Mouse (Mus musculus) MEL (cell line): ENCODE results near the gene Med11. TPM values are rescaled to one million over a fixed set of nuclear protein-coding genes. Genes with fewer than 3 reads are reported as not detected.

ENCODE experiments used
- DNase-seq: peaks from one replicate; pipeline ENCODE4 v3.0.0; 2011; ENCODE audit warnings: low read depth, low spot score
- H3K27ac ChIP-seq: 2 replicates; pipeline ENCODE4 v1.5.1; 2012; ENCODE audit warnings: low read depth, mild to moderate bottlenecking, control low read depth, low read length, moderate library complexity; ENCODE audit not compliant: control insufficient read depth
- H3K27me3 ChIP-seq, 2 experiments: fragments of 150-350 bp in 1 of 2; sonication (generic) in 1 of 2; 2 replicates each; pipeline ENCODE4 v1.6.1; 2012; ENCODE audit warnings: low read length in 2 of 2, mild to moderate bottlenecking in 2 of 2, improper control_type of control experiment in 1 of 2, moderate library complexity in 1 of 2; ENCODE audit not compliant: insufficient read depth in 2 of 2, control insufficient read depth in 1 of 2
- H3K36me3 ChIP-seq, 2 experiments: 2 replicates each; pipeline ENCODE4 v1.6.1; 2012 to 2014; ENCODE audit warnings: low read length in 2 of 2, improper control_type of control experiment in 1 of 2, inconsistent platforms in 1 of 2, mild to moderate bottlenecking in 1 of 2; ENCODE audit not compliant: insufficient read depth in 2 of 2, control insufficient read depth in 1 of 2
- H3K4me1 ChIP-seq, 2 experiments: fragments of 150-350 bp in 1 of 2; sonication (generic) in 1 of 2; 2 replicates each; pipeline ENCODE4 v1.6.1; 2012; ENCODE audit warnings: low read length in 2 of 2, improper control_type of control experiment in 1 of 2, mild to moderate bottlenecking in 1 of 2; ENCODE audit not compliant: insufficient read depth in 2 of 2, control insufficient read depth in 1 of 2
- H3K4me3 ChIP-seq, 2 experiments: fragments of 150-350 bp in 1 of 2; sonication (generic) in 1 of 2; 2 replicates each; pipeline ENCODE4 v1.5.1; 2012; ENCODE audit warnings: low read depth in 2 of 2, low read length in 2 of 2, mild to moderate bottlenecking in 2 of 2, moderate library complexity in 2 of 2, control low read depth in 1 of 2, improper control_type of control experiment in 1 of 2; ENCODE audit not compliant: control insufficient read depth in 1 of 2, insufficient read depth in 1 of 2
- H3K79me2 ChIP-seq: 2 replicates; pipeline ENCODE4 v1.6.1; 2012; ENCODE audit warnings: mild to moderate bottlenecking, low read length, moderate library complexity; ENCODE audit not compliant: control insufficient read depth, poor library complexity, insufficient read depth
- H3K9ac ChIP-seq: 2 replicates; pipeline ENCODE4 v1.6.1; 2012; ENCODE audit warnings: low read depth, mild to moderate bottlenecking, control low read depth, low read length, moderate library complexity; ENCODE audit not compliant: control insufficient read depth, poor library complexity, severe bottlenecking
- H3K9me3 ChIP-seq: fragments of 150-350 bp; sonication (generic); replicated peaks from 2 replicates; pipeline ENCODE4 v1.6.1; 2012; ENCODE audit warnings: mild to moderate bottlenecking, low read length, improper control_type of control experiment, moderate library complexity; ENCODE audit not compliant: insufficient read depth
- CTCF ChIP-seq, 3 experiments: IDR thresholded peaks in 2 of 3; conservative IDR thresholded peaks in 1 of 3; 2 replicates each; pipeline ENCODE4 v1.5.1; 2011 to 2012; ENCODE audit warnings: low read length in 3 of 3, low read depth in 2 of 3, mild to moderate bottlenecking in 2 of 3, improper control_type of control experiment in 1 of 3, inconsistent platforms in 1 of 3, mixed read lengths in 1 of 3, moderate library complexity in 1 of 3; ENCODE audit not compliant: control insufficient read depth in 1 of 3, insufficient read depth in 1 of 3, poor library complexity in 1 of 3, severe bottlenecking in 1 of 3
- E2F4 ChIP-seq: IDR thresholded peaks from 2 replicates; pipeline ENCODE4 v1.6.1; 2011; ENCODE audit warnings: low read depth, low read length, improper control_type of control experiment, borderline replicate concordance
- GABPA ChIP-seq: IDR thresholded peaks from 2 replicates; pipeline ENCODE4 v1.6.1; 2012; ENCODE audit warnings: low read depth, mild to moderate bottlenecking, inconsistent platforms, low read length, improper control_type of control experiment, moderate library complexity
- GATA1 ChIP-seq: IDR thresholded peaks from 2 replicates; pipeline ENCODE4 v1.6.1; 2011; ENCODE audit warnings: low read depth, low read length, improper control_type of control experiment
- JUND ChIP-seq: IDR thresholded peaks from 2 replicates; pipeline ENCODE4 v1.6.1; 2011; ENCODE audit warnings: low read depth, mild to moderate bottlenecking, improper control_type of control experiment, low read length
- KAT2A ChIP-seq: conservative IDR thresholded peaks from 2 replicates; pipeline ENCODE4 v1.6.1; 2012; ENCODE audit warnings: low read depth, low read length, improper control_type of control experiment, inconsistent platforms
- MAX ChIP-seq: IDR thresholded peaks from 2 replicates; pipeline ENCODE4 v1.6.1; 2011; ENCODE audit warnings: low read length, improper control_type of control experiment
- MAZ ChIP-seq: IDR thresholded peaks from 2 replicates; pipeline ENCODE4 v1.6.1; 2012; ENCODE audit warnings: low read depth, mild to moderate bottlenecking, inconsistent platforms, low read length, improper control_type of control experiment
- MEF2A ChIP-seq: IDR thresholded peaks from 2 replicates; pipeline ENCODE4 v1.6.1; 2014; ENCODE audit warnings: low read depth, mild to moderate bottlenecking, inconsistent platforms, low read length, improper control_type of control experiment; ENCODE audit not compliant: poor library complexity, insufficient replicate concordance, severe bottlenecking; ENCODE audit errors: extremely low read depth
- MYC ChIP-seq: IDR thresholded peaks from 2 replicates; pipeline ENCODE4 v1.6.1; 2011; ENCODE audit warnings: low read depth, mild to moderate bottlenecking, low read length, improper control_type of control experiment, moderate library complexity
- NELFE ChIP-seq: IDR thresholded peaks from 2 replicates; pipeline ENCODE4 v1.6.1; 2011; ENCODE audit warnings: low read depth, low read length, improper control_type of control experiment
- POLR2A ChIP-seq, 2 experiments: IDR thresholded peaks; 2 replicates each; pipeline ENCODE4 v1.6.1; 2011 to 2012; ENCODE audit warnings: low read length in 2 of 2, mild to moderate bottlenecking in 2 of 2, control low read depth in 1 of 2, improper control_type of control experiment in 1 of 2, low read depth in 1 of 2, moderate library complexity in 1 of 2; ENCODE audit not compliant: control insufficient read depth in 1 of 2, insufficient read depth in 1 of 2, poor library complexity in 1 of 2
- RAD21 ChIP-seq: IDR thresholded peaks from 2 replicates; pipeline ENCODE4 v1.6.1; 2011; ENCODE audit warnings: mild to moderate bottlenecking, low read depth, low read length, improper control_type of control experiment
- RCOR1 ChIP-seq: IDR thresholded peaks from 2 replicates; pipeline ENCODE4 v1.6.1; 2012; ENCODE audit warnings: low read depth, mild to moderate bottlenecking, inconsistent platforms, low read length, improper control_type of control experiment
- SMC3 ChIP-seq: IDR thresholded peaks from 2 replicates; pipeline ENCODE4 v1.6.1; 2011; ENCODE audit warnings: low read depth, low read length, improper control_type of control experiment
- TAL1 ChIP-seq: IDR thresholded peaks from 2 replicates; pipeline ENCODE4 v1.6.1; 2012; ENCODE audit warnings: mild to moderate bottlenecking, inconsistent platforms, low read length, moderate library complexity, mixed read lengths
- ZKSCAN1 ChIP-seq: IDR thresholded peaks from 2 replicates; pipeline ENCODE4 v1.6.1; 2012; ENCODE audit warnings: low read depth, mild to moderate bottlenecking, inconsistent platforms, low read length, improper control_type of control experiment, moderate library complexity
- ZMIZ1 ChIP-seq: IDR thresholded peaks from 2 replicates; pipeline ENCODE4 v1.6.1; 2012; ENCODE audit warnings: low read depth, mild to moderate bottlenecking, inconsistent platforms, low read length, improper control_type of control experiment, moderate library complexity
- ZNF384 ChIP-seq: IDR thresholded peaks from 2 replicates; pipeline ENCODE4 v1.6.1; 2012; ENCODE audit warnings: low read depth, mild to moderate bottlenecking, inconsistent platforms, low read length, improper control_type of control experiment
- polyA plus RNA-seq, 2 experiments: library from polyadenylated mRNA; stranded (reverse) in 1 of 2; unstranded in 1 of 2; fragments of >175 nt in 1 of 2; fragments of >200 nt in 1 of 2; gene quantifications; 2 replicates each; pipeline versions ENCODE4 v1.2.1 to v1.2.4; 2012; ENCODE audit warnings: low replicate concordance in 2 of 2, low read depth in 1 of 2; ENCODE audit not compliant: insufficient read length in 2 of 2, insufficient read depth in 1 of 2, missing spikeins in 1 of 2
- total RNA-seq: library from RNA; depleted of rRNA; stranded (reverse); fragments of 300-350 nt; gene quantifications from 2 replicates; pipeline ENCODE4 v1.2.3, GENCODE M21; 2012

The Med11 gene
- total and polyA plus RNA-seq, 3 experiments, result 40.0 to 43.0 TPM; not detected in 1

DNA sequence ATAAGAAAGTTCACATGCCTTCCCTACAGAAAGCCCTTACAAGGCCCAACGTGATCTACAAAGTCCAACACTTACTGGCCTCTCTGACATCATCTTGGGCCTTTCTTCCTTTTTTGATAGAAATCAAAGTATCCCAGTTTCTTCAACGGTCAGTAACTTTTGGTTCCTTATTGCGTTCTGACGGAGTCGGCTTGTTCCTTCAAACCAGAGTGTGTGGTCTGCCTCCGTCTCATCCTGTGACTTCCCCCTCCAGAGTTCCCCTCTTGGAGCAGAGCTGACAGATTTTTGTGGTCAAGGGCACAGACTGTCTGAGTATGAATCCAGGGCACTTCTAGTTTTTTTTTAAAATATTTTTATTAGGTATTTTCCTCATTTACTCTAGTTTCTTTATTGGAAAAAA, 38.0 kb downstream of the Med11 start:
- no peaks in the 10 kb centered on the region for H3K9me3 ChIP-seq
- no peaks in the 10 kb centered on the region for H3K4me1 ChIP-seq
- no peaks in the 10 kb centered on the region for H3K79me2 ChIP-seq
- peaks cover 22 to 43% of the 10 kb centered on the region in 2 experiments for H3K27me3 ChIP-seq
- no peak for TF ChIP-seq KAT2A
- no peak for TF ChIP-seq NELFE
- DNase-seq, result peak; percentile 31
- H3K9ac ChIP-seq, result no peak overlapping the region
- no peak overlapping the region for H3K4me3 ChIP-seq
- no peaks in the 10 kb centered on the region for H3K36me3 ChIP-seq
- H3K27ac ChIP-seq, result no peak overlapping the region

DNA sequence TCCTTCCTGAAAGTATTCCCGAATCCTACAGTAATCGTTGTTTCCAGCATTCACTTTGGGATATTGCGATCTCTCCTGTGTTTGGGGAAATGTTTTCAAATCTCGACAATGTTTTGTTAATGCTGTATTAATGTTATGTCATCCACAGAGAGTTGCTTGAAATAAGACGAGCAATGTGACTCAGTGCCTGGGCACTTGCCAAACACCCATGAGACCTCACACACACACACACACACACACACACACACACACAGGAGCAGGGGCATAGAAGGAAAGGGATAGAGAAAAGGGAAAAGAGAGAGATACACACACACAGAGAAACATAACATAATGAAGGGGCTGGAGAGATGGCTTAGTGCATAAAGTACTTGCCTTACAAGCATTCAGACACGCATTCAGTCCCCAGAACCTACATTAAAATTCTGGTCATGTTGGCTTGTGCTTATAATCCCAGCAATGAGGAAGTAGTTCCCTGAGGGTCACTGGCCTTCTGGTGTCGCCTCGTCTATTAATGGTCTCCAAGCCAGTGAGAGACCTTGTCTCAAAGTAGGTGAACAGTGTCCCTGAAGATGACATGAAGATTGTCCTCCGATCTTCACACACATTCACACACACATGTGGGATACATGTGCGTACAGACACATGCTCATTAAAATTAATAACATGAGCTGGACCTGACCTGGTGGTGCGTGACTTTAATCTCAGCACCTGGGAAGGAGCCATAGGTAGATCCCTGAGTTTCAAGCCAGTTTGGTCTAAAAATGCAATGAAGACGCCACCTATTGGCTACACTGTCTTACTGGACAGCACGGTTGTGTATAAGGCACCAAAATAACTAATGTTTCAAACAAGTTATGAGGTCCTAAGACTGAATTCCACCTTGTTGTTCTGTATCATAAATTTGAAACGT, 48.1 kb downstream of the Med11 start:
- peaks cover 0 to 2% of the 10 kb centered on the region in 2 experiments; a peak in 1 of 4 replicates for H3K36me3 ChIP-seq
- peak in 1 of 3 experiments; percentile 39; a peak in 2 of 6 replicates for TF ChIP-seq CTCF (IDR thresholded peaks at IDR 0.05 in 2 of 3, conservative IDR thresholded peaks at IDR 0.05 in 1 of 3; ENCODE audit: control insufficient read depth in 1 of 3, insufficient read depth in 1 of 3, low read depth in 2 of 3, low read length in 3 of 3, poor library complexity in 1 of 3, severe bottlenecking in 1 of 3)
- no peak for TF ChIP-seq MAZ
- no peak for TF ChIP-seq E2F4
- no peak for TF ChIP-seq RCOR1
- no peak for TF ChIP-seq MEF2A
- TF ChIP-seq GATA1, result no peak
- no peak for TF ChIP-seq ZMIZ1
- no peak for TF ChIP-seq JUND
- no peak for TF ChIP-seq MYC
- TF ChIP-seq GABPA, result no peak
- TF ChIP-seq POLR2A (IDR thresholded peaks at IDR 0.05; ENCODE audit: control insufficient read depth in 1 of 2, insufficient read depth in 1 of 2, low read depth in 1 of 2, low read length in 2 of 2, poor library complexity in 1 of 2), result no peak
- no peak for TF ChIP-seq TAL1
- TF ChIP-seq ZKSCAN1, result no peak
- peak; percentile 50 for TF ChIP-seq SMC3
- peak; percentile 23 for TF ChIP-seq RAD21
- no peak for TF ChIP-seq ZNF384
- TF ChIP-seq MAX, result no peak
- H3K4me1 ChIP-seq, result peaks cover 0 to 2% of the 10 kb centered on the region in 2 experiments; a peak in 2 of 4 replicates
- no peak overlapping the region for H3K4me3 ChIP-seq
- no peak overlapping the region for H3K27ac ChIP-seq
- no peak overlapping the region for H3K9ac ChIP-seq
- H3K79me2 ChIP-seq, result no peaks in the 10 kb centered on the region
- peaks cover 13 to 19% of the 10 kb centered on the region in 2 experiments for H3K27me3 ChIP-seq
- H3K9me3 ChIP-seq, result no peaks in the 10 kb centered on the region
- no peak for DNase-seq
